Mouse (Mus musculus) midbrain, postnatal 0 days (tissue): ENCODE measurements around the gene Tgfbr3. TPM values are rescaled to one million over a fixed set of nuclear protein-coding genes. Genes with fewer than 3 reads are reported as not detected.

ENCODE experiments used
- ATAC-seq: fragments of 200-750 bp; cut with Nextera tagmentation; 2 replicates; pipeline ENCODE4 v1.8.0; 2017; ENCODE audit warnings: moderate number of reproducible peaks, mild to moderate bottlenecking, moderate TSS enrichment, moderate library complexity; ENCODE audit not compliant: low FRiP score
- DNase-seq: peaks from one replicate; pipeline ENCODE4 v3.0.0-alpha.2; 2015; ENCODE audit warnings: low spot score
- H3K27ac ChIP-seq: fragments of 300-500 bp; sonication (generic); 2 replicates; pipeline ENCODE4 v1.5.1; 2014; ENCODE audit warnings: low read depth, mild to moderate bottlenecking, low read length, mixed read lengths
- H3K27me3 ChIP-seq: fragments of 300-500 bp; sonication (generic); 2 replicates; pipeline ENCODE4 v1.6.1; 2014; ENCODE audit warnings: low read length, control low read depth, mixed read lengths; ENCODE audit not compliant: insufficient read depth
- H3K36me3 ChIP-seq: fragments of 300-500 bp; sonication (generic); 2 replicates; pipeline ENCODE4 v1.6.1; 2014; ENCODE audit warnings: low read length, control low read depth, mixed read lengths; ENCODE audit not compliant: insufficient read depth
- H3K4me1 ChIP-seq: fragments of 300-500 bp; sonication (generic); 2 replicates; pipeline ENCODE4 v1.6.1; 2014; ENCODE audit warnings: mild to moderate bottlenecking, control low read depth, antibody characterized with exemption, low read length, mixed read lengths; ENCODE audit not compliant: insufficient read depth
- H3K4me2 ChIP-seq: fragments of 300-500 bp; sonication (generic); 2 replicates; pipeline ENCODE4 v1.6.1; 2014; ENCODE audit warnings: low read depth, mild to moderate bottlenecking, low read length, mixed read lengths; ENCODE audit not compliant: poor library complexity, severe bottlenecking
- H3K4me3 ChIP-seq: fragments of 300-500 bp; sonication (generic); 2 replicates; pipeline ENCODE4 v1.5.1; 2014; ENCODE audit warnings: low read depth, mild to moderate bottlenecking, low read length, moderate library complexity
- H3K9ac ChIP-seq: fragments of 300-500 bp; sonication (generic); replicated peaks from 2 replicates; pipeline ENCODE4 v1.6.1; 2014; ENCODE audit warnings: mild to moderate bottlenecking, low read length, moderate library complexity, mixed read lengths; ENCODE audit not compliant: poor library complexity, severe bottlenecking
- H3K9me3 ChIP-seq: fragments of 300-500 bp; sonication (generic); 2 replicates; pipeline ENCODE4 v1.6.1; 2016; ENCODE audit warnings: low read length, control low read depth
- CTCF ChIP-seq: IDR thresholded peaks from 2 replicates; pipeline ENCODE4 v1.5.1; 2016; ENCODE audit warnings: antibody characterized with exemption, mild to moderate bottlenecking
- WGBS: fragments of 180-500 bp; shearing (Covaris S2); extraction: QIAGEN DNeasy Blood & Tissue Kit; methylation state at CpG from one replicate; pipeline ENCODE4 v1.1.7; 2014; 5-methylcytosine and 5-hydroxymethylcytosine counted together
- polyA plus RNA-seq: library from polyadenylated mRNA; unstranded; fragments of >200 nt; fragmentation: Nextera tagmentation; extraction: Ambion mirVana; gene quantifications from 2 replicates; pipeline ENCODE4 v1.2.1, GENCODE M21; 2015
- total RNA-seq: library from RNA; depleted of rRNA; stranded (reverse); fragments of >200 nt; gene quantifications from 2 replicates; pipeline ENCODE4 v1.2.3, GENCODE M21; 2014

Tgfbr3 gene
- total and polyA plus RNA-seq, 2 experiments from 2014 or later: 4.0 to 13.8 TPM

DNA sequence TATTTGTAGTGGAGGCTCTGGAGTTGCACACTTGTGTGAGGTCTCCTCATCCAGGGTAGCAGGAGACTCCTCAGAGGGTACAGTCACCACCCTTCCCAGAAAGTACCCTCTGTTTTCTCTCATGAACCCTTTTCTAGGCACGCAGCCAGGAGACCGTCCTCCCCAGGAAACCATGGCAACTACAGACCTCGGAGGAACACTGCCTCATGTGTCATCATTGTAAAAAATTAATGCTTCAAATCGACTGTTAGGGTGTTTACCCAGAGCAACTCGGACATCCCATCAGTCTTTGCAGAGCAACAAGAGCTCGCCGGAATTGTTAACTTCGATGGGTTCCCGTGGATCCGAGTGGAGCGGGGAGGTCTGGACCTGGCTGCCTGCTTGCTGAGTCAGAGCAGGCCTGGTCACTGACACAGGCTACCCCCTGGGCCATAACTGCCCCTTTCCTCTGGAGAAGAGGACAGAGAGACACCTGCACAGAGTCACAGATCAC is 210.2 kb downstream of the Tgfbr3 start:
- peak; percentile 77 for DNase-seq
- 37% methylated on average over 11 of the region's 11 CpGs for WGBS

DNA sequence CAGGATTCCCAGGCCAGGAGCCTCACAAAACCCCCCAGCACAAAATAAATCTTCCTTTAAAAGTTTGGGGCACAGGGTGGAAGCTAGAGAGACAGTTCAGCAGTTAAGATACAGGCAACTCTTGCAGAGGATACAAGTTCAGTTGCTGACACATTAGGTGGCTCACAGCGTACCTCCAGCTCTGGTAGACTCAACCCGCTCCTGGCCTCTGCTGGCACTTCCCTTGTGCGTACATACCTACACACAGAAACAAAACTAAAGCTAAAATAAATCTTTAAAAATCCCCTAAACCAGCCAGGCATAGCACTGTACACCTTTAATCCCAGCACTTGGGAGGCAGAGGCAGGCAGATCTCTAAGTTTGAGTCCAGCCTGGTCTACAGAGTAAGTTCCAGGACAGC is 211.1 kb downstream of the Tgfbr3 start:
- no peak for DNase-seq
- no peak overlapping the region for H3K9ac ChIP-seq
- no peaks in the 10 kb centered on the region for H3K36me3 ChIP-seq
- 99% methylated on average over 3 of the region's 3 CpGs for WGBS
- peaks cover 3% of the 10 kb centered on the region; the same call in 1 of the 2 replicates for H3K4me1 ChIP-seq
- no peak for ATAC-seq
- no peak for TF ChIP-seq CTCF
- no peak overlapping the region for H3K4me2 ChIP-seq
- no peak overlapping the region for H3K27ac ChIP-seq
- H3K27me3 ChIP-seq: no peaks in the 10 kb centered on the region
- no peak overlapping the region for H3K4me3 ChIP-seq
- H3K9me3 ChIP-seq: no peaks in the 10 kb centered on the region

More for the DNA sequence above, 210.2 kb downstream of the Tgfbr3 start:
- H3K9me3 ChIP-seq: no peaks in the 10 kb centered on the region
- no peak overlapping the region for H3K27ac ChIP-seq
- ATAC-seq: peak; percentile 52; the same call in 1 of the 2 replicates
- H3K9ac ChIP-seq: no peak overlapping the region
- peaks cover 3% of the 10 kb centered on the region; the same call in 1 of the 2 replicates for H3K4me1 ChIP-seq
- no peak overlapping the region for H3K4me3 ChIP-seq
- no peak for TF ChIP-seq CTCF
- H3K4me2 ChIP-seq: no peak overlapping the region
- H3K27me3 ChIP-seq: no peaks in the 10 kb centered on the region
- no peaks in the 10 kb centered on the region for H3K36me3 ChIP-seq

DNA sequence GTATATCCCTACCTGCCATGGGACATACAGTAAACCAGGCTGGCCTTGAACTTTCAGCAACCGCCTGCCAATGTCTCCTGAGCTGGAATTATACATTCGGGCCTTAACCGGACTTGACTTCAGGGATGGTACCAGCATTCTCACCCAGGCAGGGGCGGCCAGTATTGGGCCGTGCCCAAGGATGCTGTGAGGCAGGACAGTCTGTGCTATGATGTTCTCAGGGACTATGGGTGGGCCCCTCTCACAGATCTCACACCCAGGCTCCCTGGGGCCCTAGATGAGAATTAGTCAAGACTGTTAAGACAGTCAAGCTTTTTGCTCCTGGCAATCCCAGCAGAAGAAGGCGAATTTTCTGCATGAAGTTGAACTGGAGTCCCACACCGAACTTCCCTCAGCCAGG is 211.5 kb downstream of the Tgfbr3 start:
- H3K4me2 ChIP-seq: no peak overlapping the region
- H3K9me3 ChIP-seq: no peaks in the 10 kb centered on the region
- H3K36me3 ChIP-seq: no peaks in the 10 kb centered on the region
- H3K9ac ChIP-seq: no peak overlapping the region
- 92% methylated on average over 7 of the region's 7 CpGs for WGBS
- DNase-seq: no peak
- H3K4me3 ChIP-seq: no peak overlapping the region
- H3K27ac ChIP-seq: no peak overlapping the region
- no peak for ATAC-seq
- H3K27me3 ChIP-seq: no peaks in the 10 kb centered on the region
- H3K4me1 ChIP-seq: peaks cover 3% of the 10 kb centered on the region; the same call in 1 of the 2 replicates
- no peak for TF ChIP-seq CTCF

DNA sequence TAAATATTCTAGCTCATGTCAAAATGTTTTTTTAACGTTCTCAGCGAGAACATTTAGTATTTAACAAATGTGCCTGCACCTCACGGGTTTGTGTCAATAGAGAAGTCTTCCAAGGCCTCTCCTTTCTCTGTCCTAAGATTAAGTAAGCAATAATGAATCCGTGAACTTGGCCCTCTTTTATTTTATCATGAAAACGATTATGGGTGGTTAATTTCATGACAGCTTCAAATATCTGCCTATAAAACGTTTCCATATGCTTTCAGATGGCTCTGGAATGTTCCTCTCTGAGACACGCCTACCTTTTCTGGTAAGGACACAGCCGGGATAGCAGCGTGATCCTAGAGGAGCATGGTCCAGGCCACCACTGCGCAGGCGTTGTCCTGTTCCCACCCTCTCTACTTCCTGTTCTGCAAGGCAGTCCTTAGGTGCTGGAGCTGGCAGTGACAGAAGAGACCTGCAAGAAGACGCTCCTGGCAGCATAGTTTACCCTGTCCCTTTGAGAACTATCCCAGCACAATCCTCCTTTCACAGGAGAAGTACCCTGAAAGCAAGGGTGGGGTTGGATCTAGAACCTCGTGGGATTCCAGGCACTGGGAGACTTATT is 214.3 kb downstream of the Tgfbr3 start:
- no peak for DNase-seq
- WGBS: 87% methylated on average over 13 of the region's 13 CpGs
- H3K4me2 ChIP-seq: no peak overlapping the region
- H3K27ac ChIP-seq: no peak overlapping the region
- H3K9me3 ChIP-seq: no peaks in the 10 kb centered on the region
- H3K27me3 ChIP-seq: no peaks in the 10 kb centered on the region
- H3K4me1 ChIP-seq: peaks cover 3% of the 10 kb centered on the region; the same call in 1 of the 2 replicates
- no peak overlapping the region for H3K9ac ChIP-seq
- ATAC-seq: no peak
- no peaks in the 10 kb centered on the region for H3K36me3 ChIP-seq
- TF ChIP-seq CTCF: no peak
- H3K4me3 ChIP-seq: no peak overlapping the region

DNA sequence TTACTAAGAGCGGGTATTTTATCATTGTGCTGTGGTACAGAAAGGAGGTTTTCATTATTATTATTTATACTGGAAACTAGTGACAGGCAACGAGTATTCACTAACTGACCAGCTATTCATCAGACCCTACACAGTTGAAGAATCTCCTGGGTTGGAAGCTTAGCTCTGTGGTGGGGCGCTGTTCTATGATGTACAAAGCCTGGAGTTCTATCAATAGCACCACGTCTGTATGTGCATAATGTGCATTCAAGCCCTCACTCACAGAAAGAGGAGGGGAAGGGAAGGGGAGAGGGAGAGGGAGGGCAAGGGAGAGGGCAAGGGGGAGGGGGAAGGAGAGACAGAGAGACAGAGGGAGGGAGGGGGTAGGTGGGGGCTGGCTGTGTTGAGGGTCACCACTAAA is 215.1 kb downstream of the Tgfbr3 start:
- TF ChIP-seq CTCF: no peak
- DNase-seq (no peak), ATAC-seq (no peak)
- Histone ChIP-seq H3K9me3 (no peaks in the 10 kb centered on the region), H3K36me3 (no peaks in the 10 kb centered on the region), H3K9ac (no peak overlapping the region), H3K27me3 (no peaks in the 10 kb centered on the region), H3K4me1 (peaks cover under 1% of the 10 kb centered on the region; the same call in 1 of the 2 replicates), H3K4me2 (no peak overlapping the region), H3K27ac (no peak overlapping the region), H3K4me3 (no peak overlapping the region)
- WGBS: 29% methylated on average over 4 of the region's 4 CpGs

DNA sequence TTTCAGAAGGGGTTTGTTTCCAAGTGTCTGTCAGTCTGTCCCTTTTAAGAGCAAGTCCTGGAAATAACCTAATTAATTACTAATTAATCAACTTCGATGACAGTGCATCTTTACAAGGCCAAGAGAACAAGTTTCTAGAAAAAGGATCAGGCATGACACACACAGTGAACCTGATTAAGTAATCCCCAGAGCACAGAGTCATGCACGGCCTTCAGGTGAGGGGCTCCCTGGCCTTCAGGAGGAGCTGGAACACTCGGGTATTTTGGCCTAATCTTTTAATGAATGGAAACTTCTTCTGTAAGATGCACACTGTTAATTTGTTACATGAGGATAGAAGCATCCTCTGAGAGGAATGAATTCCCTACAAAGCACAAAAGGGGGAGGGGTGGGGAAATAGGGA is 215.9 kb downstream of the Tgfbr3 start:
- DNase-seq (no peak), ATAC-seq (no peak)
- H3K9me3 ChIP-seq: no peaks in the 10 kb centered on the region
- no peak overlapping the region for H3K4me2 ChIP-seq
- no peak overlapping the region for H3K9ac ChIP-seq
- WGBS: 46% methylated on average over 3 of the region's 3 CpGs
- H3K4me3 ChIP-seq: no peak overlapping the region
- TF ChIP-seq CTCF: no peak
- no peaks in the 10 kb centered on the region for H3K27me3 ChIP-seq
- H3K36me3 ChIP-seq: no peaks in the 10 kb centered on the region
- no peaks in the 10 kb centered on the region for H3K4me1 ChIP-seq
- H3K27ac ChIP-seq: no peak overlapping the region
